Mouse (Mus musculus): ENCODE measurements around the gene Pou5f2. TPM values are rescaled to one million over a fixed set of nuclear protein-coding genes. Genes with fewer than 3 reads are reported as not detected.

Pou5f2 gene
- 1 to 10 TPM; 2.7 to 4.2 TPM for total RNA-seq (2023)

DNA sequence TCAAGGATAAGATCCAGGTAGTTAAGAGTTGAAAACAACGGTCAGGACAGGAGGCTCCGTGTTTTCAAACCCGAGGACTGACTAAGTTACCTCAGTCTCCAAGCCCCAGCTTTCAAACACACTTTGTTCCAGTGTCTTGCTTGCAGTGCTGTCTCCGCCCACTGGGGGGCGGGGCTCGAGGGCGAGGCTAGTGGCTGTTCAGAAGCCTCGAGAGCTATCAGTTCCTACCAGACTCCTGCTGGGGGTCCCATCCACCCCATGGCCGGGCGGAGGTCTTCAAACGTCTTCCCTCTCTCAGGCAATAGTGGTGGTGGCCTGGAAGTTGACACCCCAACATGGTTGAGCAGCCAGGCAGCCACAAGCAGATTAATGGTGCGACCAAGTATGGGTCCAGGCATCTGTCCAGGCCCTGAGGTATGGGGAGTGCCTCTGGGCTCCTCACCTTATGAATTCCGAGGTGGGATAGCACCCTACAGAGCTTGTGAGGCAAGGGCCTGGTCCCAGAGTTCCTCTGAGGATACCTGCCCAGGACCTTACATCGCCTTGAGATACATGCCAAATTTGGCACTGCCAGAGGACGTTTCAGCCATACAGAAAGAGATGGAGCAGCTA is at the start of gene Pou5f2:
Gene Pou5f2 (plus strand): TSS at position 220 of the 612 bp plus-strand sequence.

Other genes with a start within 250 kb of the Pou5f2 start
- gene Nr2f1, start 174.9 kb downstream of the Pou5f2 start, total RNA-seq (2023): not detected